Mouse (Mus musculus) CH12.LX (cell line): ENCODE measurements around the gene Itln1. TPM values are rescaled to one million over a fixed set of nuclear protein-coding genes. Genes with fewer than 3 reads are reported as not detected.

Experiments
- DNase-seq: peaks from one replicate; pipeline ENCODE4 v3.0.0-alpha.2; 2013; ENCODE audit errors: extremely low read depth
- H3K27ac ChIP-seq: 2 replicates; pipeline ENCODE4 v1.5.1; 2012; ENCODE audit warnings: low read depth, mild to moderate bottlenecking, control low read depth, moderate library complexity; ENCODE audit not compliant: insufficient read depth
- H3K27me3 ChIP-seq: replicated peaks from 2 replicates; pipeline ENCODE3; 2012; ENCODE audit warnings: inconsistent platforms
- H3K36me3 ChIP-seq, 2 experiments: replicated peaks in 1 of 2; 2 replicates each; pipeline versions ENCODE3 to v1.6.1; 2012; ENCODE audit warnings: inconsistent platforms in 1 of 2, low read length in 1 of 2, mild to moderate bottlenecking in 1 of 2, mixed read lengths in 1 of 2, moderate library complexity in 1 of 2; ENCODE audit not compliant: control insufficient read depth in 1 of 2, insufficient read depth in 1 of 2
- H3K4me1 ChIP-seq, 2 experiments: 2 replicates each; pipeline ENCODE4 v1.6.1; 2012; ENCODE audit warnings: inconsistent platforms in 1 of 2, moderate library complexity in 1 of 2; ENCODE audit not compliant: insufficient read depth in 2 of 2, control insufficient read depth in 1 of 2
- H3K4me2 ChIP-seq: 2 replicates; pipeline ENCODE4 v1.6.1; 2012; ENCODE audit warnings: low read depth, mild to moderate bottlenecking, control low read depth; ENCODE audit not compliant: poor library complexity, insufficient read depth, severe bottlenecking
- H3K4me3 ChIP-seq, 3 experiments: fragments of 150-350 bp in 1 of 3; sonication (generic) in 1 of 3; replicated peaks in 1 of 3; 2 replicates each; pipeline versions ENCODE3 to v1.5.1; 2011 to 2012; ENCODE audit warnings: low read depth in 2 of 3, low read length in 2 of 3, mild to moderate bottlenecking in 2 of 3, moderate library complexity in 2 of 3, control low read depth in 1 of 3, improper control_type of control experiment in 1 of 3, inconsistent platforms in 1 of 3, mixed read lengths in 1 of 3; ENCODE audit not compliant: poor library complexity in 1 of 3
- H3K79me2 ChIP-seq: replicated peaks from 2 replicates; pipeline ENCODE4 v1.6.1; 2012; ENCODE audit warnings: mild to moderate bottlenecking, moderate library complexity; ENCODE audit not compliant: control insufficient read depth, poor library complexity, insufficient read depth, severe bottlenecking; ENCODE audit errors: extremely low read depth
- H3K9ac ChIP-seq: 2 replicates; pipeline ENCODE4 v1.6.1; 2012; ENCODE audit warnings: low read depth, mild to moderate bottlenecking, control low read depth, moderate library complexity; ENCODE audit not compliant: insufficient read depth
- H3K9me3 ChIP-seq: replicated peaks from 2 replicates; pipeline ENCODE3; 2012; ENCODE audit warnings: low read length, inconsistent platforms, mixed read lengths
- ETS1 ChIP-seq: conservative IDR thresholded peaks from 2 replicates; pipeline ENCODE4 v1.6.1; 2012; ENCODE audit warnings: low read depth, mild to moderate bottlenecking, inconsistent platforms, low read length, improper control_type of control experiment, moderate library complexity
- GABPA ChIP-seq: IDR thresholded peaks from 2 replicates; pipeline ENCODE4 v1.6.1; 2012; ENCODE audit warnings: low read depth, low read length, improper control_type of control experiment, inconsistent platforms; ENCODE audit not compliant: insufficient replicate concordance
- HCFC1 ChIP-seq: IDR thresholded peaks from 2 replicates; pipeline ENCODE4 v1.6.1; 2012; ENCODE audit warnings: low read depth, mild to moderate bottlenecking, inconsistent platforms, low read length, improper control_type of control experiment
- IRF4 ChIP-seq: IDR thresholded peaks from 2 replicates; pipeline ENCODE4 v1.6.1; 2014; ENCODE audit warnings: low read depth, mild to moderate bottlenecking, inconsistent platforms, low read length, improper control_type of control experiment
- MAFK ChIP-seq: IDR thresholded peaks from 2 replicates; pipeline ENCODE4 v1.6.1; 2011; ENCODE audit warnings: low read length, improper control_type of control experiment; ENCODE audit not compliant: insufficient replicate concordance
- MAX ChIP-seq: IDR thresholded peaks from 2 replicates; pipeline ENCODE4 v1.6.1; 2011; ENCODE audit warnings: low read length, improper control_type of control experiment
- MXI1 ChIP-seq: IDR thresholded peaks from 2 replicates; pipeline ENCODE4 v1.6.1; 2011; ENCODE audit warnings: mild to moderate bottlenecking, low read depth, low read length, improper control_type of control experiment
- MYC ChIP-seq: IDR thresholded peaks from 2 replicates; pipeline ENCODE4 v1.6.1; 2011; ENCODE audit warnings: low read depth, mild to moderate bottlenecking, improper control_type of control experiment, low read length
- POLR2A ChIP-seq: IDR thresholded peaks from 2 replicates; pipeline ENCODE4 v1.6.1; 2011; ENCODE audit warnings: low read depth, mild to moderate bottlenecking, improper control_type of control experiment, low read length
- RAD21 ChIP-seq: IDR thresholded peaks from 2 replicates; pipeline ENCODE4 v1.6.1; 2011; ENCODE audit warnings: low read depth, mild to moderate bottlenecking, low read length, improper control_type of control experiment, moderate library complexity
- SMC3 ChIP-seq: IDR thresholded peaks from 2 replicates; pipeline ENCODE4 v1.6.1; 2011; ENCODE audit warnings: low read depth, low read length, improper control_type of control experiment
- TBP ChIP-seq: conservative IDR thresholded peaks from 2 replicates; pipeline ENCODE4 v1.6.1; 2011; ENCODE audit warnings: low read depth, low read length, improper control_type of control experiment
- USF2 ChIP-seq: conservative IDR thresholded peaks from 2 replicates; pipeline ENCODE4 v1.6.1; 2011; ENCODE audit warnings: low read depth, low read length, improper control_type of control experiment
- ZC3H11A ChIP-seq: IDR thresholded peaks from 2 replicates; pipeline ENCODE4 v1.6.1; 2012; ENCODE audit warnings: low read depth, mild to moderate bottlenecking, inconsistent platforms, low read length, improper control_type of control experiment
- ZMIZ1 ChIP-seq: IDR thresholded peaks from 2 replicates; pipeline ENCODE4 v1.6.1; 2012; ENCODE audit warnings: low read depth, mild to moderate bottlenecking, inconsistent platforms, low read length, improper control_type of control experiment
- ZNF384 ChIP-seq: IDR thresholded peaks from 2 replicates; pipeline ENCODE4 v1.6.1; 2012; ENCODE audit warnings: low read depth, low read length, improper control_type of control experiment, inconsistent platforms
- dilution Hi-C: fragments of 300-500 bp; cut with MboI; formaldehyde crosslinking; loops from 2 replicates; pipeline ENCODE4 v1.14.3; 2020; ENCODE audit warnings: low sequenced_read_pairs; ENCODE audit not compliant: extremely low pct_unique_long_range_greater_than_20kb, extremely low pct_ligation_motif_present
- in situ Hi-C: fragments of 300-500 bp; cut with MboI; formaldehyde crosslinking; loops from 3 replicates; pipeline ENCODE4 v1.14.3; 2019; ENCODE audit warnings: low sequenced_read_pairs, low pct_ligation_motif_present, low pct_unique_long_range_greater_than_20kb, mixed read lengths
- polyA plus RNA-seq: library from polyadenylated mRNA; unstranded; fragments of >175 nt; gene quantifications from 2 replicates; pipeline ENCODE4 v1.2.1, GENCODE M21; 2012; ENCODE audit warnings: low read depth; ENCODE audit not compliant: insufficient read length
- total RNA-seq, 2 experiments: library from RNA; depleted of rRNA; stranded (reverse); fragments of 300-350 nt in 1 of 2; fragments of >200 nt in 1 of 2; gene quantifications; 2 replicates each; pipeline ENCODE4 v1.2.3; 2012 to 2014

Itln1 gene
- total and polyA plus RNA-seq, 3 experiments = not detected

- dilution Hi-C loops = no loop called here
- Histone ChIP-seq H3K9ac (no peak overlapping the region), H3K4me1 (peaks cover 5 to 17% of the 10 kb centered on the region in 2 experiments; a peak in 2 of 4 replicates), H3K9me3 (no peaks in the 10 kb centered on the region), H3K79me2 (no peaks in the 10 kb centered on the region), H3K36me3 (no peaks in the 10 kb centered on the region), H3K4me3 (no peak overlapping the region), H3K27me3 (no peaks in the 10 kb centered on the region), H3K27ac (no peak overlapping the region), H3K4me2 (no peak overlapping the region)
- in situ Hi-C loops = no loop called here
- TF ChIP-seq ZMIZ1 = no peak
- no peak for TF ChIP-seq USF2
- no peak for TF ChIP-seq TBP
- no peak for DNase-seq
Measured at GRCm38 (mm10) chr1:171556366-171556765, 21.3 kb upstream of the Itln1 start.

GRCm38 (mm10) chr1:171553359-171554341 is 18.6 kb upstream of the Itln1 start:
- Histone ChIP-seq H3K27ac (no peak overlapping the region), H3K9ac (no peak overlapping the region), H3K79me2 (no peaks in the 10 kb centered on the region), H3K27me3 (no peaks in the 10 kb centered on the region), H3K36me3 (no peaks in the 10 kb centered on the region), H3K9me3 (peaks cover 2% of the 10 kb centered on the region), H3K4me3 (no peak overlapping the region), H3K4me2 (no peak overlapping the region), H3K4me1 (peaks cover 3 to 10% of the 10 kb centered on the region in 2 experiments; a peak in 2 of 4 replicates)
- dilution Hi-C loops (no loop called here), in situ Hi-C loops (no loop called here)
- no peak for DNase-seq
- TF ChIP-seq ZNF384 (no peak), ETS1 (no peak), MYC (no peak), RAD21 (no peak), POLR2A (no peak), SMC3 (no peak), IRF4 (no peak), MAX (no peak), ZC3H11A (no peak), MXI1 (no peak), MAFK (no peak), HCFC1 (no peak), GABPA (no peak), ZMIZ1 (no peak)
